ENCODE assay signal across 14 mouse cellular contexts in genomic region chr12:24845344-24845743, GRCm38 (mm10). TPM values are rescaled to one million over a fixed set of nuclear protein-coding genes. Genes with fewer than 3 reads are reported as not detected.
DNase-seq lines count a peak whose midpoint lies in the region; ATAC-seq and TF ChIP-seq lines count a peak whose summit lies in the region.
"Had no signal": no experiment of that assay in that cellular context is flagged by ENCODE, and none has a peak within 500 bp of the region (broad histone marks: within the 10 kb centered on the region; RNA-seq: fewer than 3 reads in every experiment).

No protein-coding gene starts in this region.

- ATAC-seq in hindbrain, postnatal 0 days: no peak
- ATAC-seq in hindbrain, embryonic 14.5 days (ENCODE audit: low FRiP score): no peak
- ATAC-seq in intestine, embryonic 16.5 days: peak; percentile 21; the same call in 1 of the 2 replicates
- ATAC-seq in stomach, postnatal 0 days (ENCODE audit: low FRiP score, low TSS enrichment): peak; percentile 81

- no peak for DNase-seq in hindbrain, postnatal 0 days (ENCODE audit: low spot score)
- DNase-seq in hindbrain, embryonic 14.5 days (ENCODE audit: low spot score): no peak
- DNase-seq in thymus, postnatal 25 days: peak; percentile 20
- DNase-seq in thymus, adult 2 months: no peak
- peak; percentile 72 for DNase-seq in stomach, postnatal 0 days (ENCODE audit: low spot score)
- DNase-seq in layer of hippocampus, adult 9-11 months: no peak
- no peak for DNase-seq in c-Kit-positive CD71-positive TER-119-positive erythroid progenitor cells, embryonic 14.5 days (ENCODE audit: low spot score)
- DNase-seq: cerebellum, postnatal 10 days; midbrain, embryonic 14.5 days had no signal

- no peak overlapping the region for H3K4me3 ChIP-seq in hindbrain, postnatal 0 days (ENCODE audit: low read length)
- no peak overlapping the region for H3K4me3 ChIP-seq in hindbrain, embryonic 14.5 days (replicated peaks; ENCODE audit: low read length)
- H3K4me3 ChIP-seq in thymus, adult 2 months (ENCODE audit: control insufficient read depth, insufficient read depth, low read length): no peak overlapping the region
- no peak overlapping the region for H3K4me3 ChIP-seq in intestine, embryonic 16.5 days (ENCODE audit: low read length)
- no peak overlapping the region for H3K4me3 ChIP-seq in stomach, postnatal 0 days (ENCODE audit: low read depth, low read length)
- H3K4me3 ChIP-seq: embryonic facial prominence, embryonic 12.5 days; heart, embryonic 13.5 days; limb, embryonic 13.5 days; neural tube, embryonic 13.5 days had no signal

- H3K9me3 ChIP-seq in hindbrain, postnatal 0 days (ENCODE audit: low read length): no peaks in the 10 kb centered on the region
- no peaks in the 10 kb centered on the region for H3K9me3 ChIP-seq in hindbrain, embryonic 14.5 days (ENCODE audit: control insufficient read depth, low read length)
- no peaks in the 10 kb centered on the region for H3K9me3 ChIP-seq in intestine, embryonic 16.5 days (ENCODE audit: control insufficient read depth, low read length)
- H3K9me3 ChIP-seq in stomach, postnatal 0 days (ENCODE audit: control insufficient read depth, low read length): no peaks in the 10 kb centered on the region
- H3K9me3 ChIP-seq: embryonic facial prominence, embryonic 12.5 days; heart, embryonic 13.5 days; limb, embryonic 13.5 days; neural tube, embryonic 13.5 days had no signal

- H3K9ac ChIP-seq in hindbrain, postnatal 0 days (replicated peaks; ENCODE audit: low read length): no peak overlapping the region
- no peak overlapping the region for H3K9ac ChIP-seq in hindbrain, embryonic 14.5 days
- no peak overlapping the region for H3K9ac ChIP-seq in intestine, embryonic 16.5 days (ENCODE audit: low read depth, low read length)
- H3K9ac ChIP-seq in stomach, postnatal 0 days (ENCODE audit: low read length): no peak overlapping the region
- H3K9ac ChIP-seq: embryonic facial prominence, embryonic 12.5 days; heart, embryonic 13.5 days; limb, embryonic 13.5 days; neural tube, embryonic 13.5 days had no signal

- 0 out of 2 replicates have a peak, but pooled peaks cover 6% of the 10 kb centered on the region for H3K4me1 ChIP-seq in hindbrain, postnatal 0 days (ENCODE audit: insufficient read depth, low read length)
- peaks cover 38% of the 10 kb centered on the region for H3K4me1 ChIP-seq in hindbrain, embryonic 14.5 days (replicated peaks; ENCODE audit: control insufficient read depth, insufficient read depth, low read length)
- H3K4me1 ChIP-seq in thymus, adult 2 months (replicated peaks; ENCODE audit: control insufficient read depth, insufficient read depth, low read length): no peaks in the 10 kb centered on the region; the same call in none of the 2 replicates
- H3K4me1 ChIP-seq in intestine, embryonic 16.5 days (ENCODE audit: control insufficient read depth, insufficient read depth, low read length): peaks cover 42% of the 10 kb centered on the region
- peaks cover 20% of the 10 kb centered on the region for H3K4me1 ChIP-seq in stomach, postnatal 0 days (replicated peaks; ENCODE audit: control insufficient read depth, insufficient read depth)

- no peak for TF ChIP-seq POLR2A in thymus, adult 2 months (IDR thresholded peaks at IDR 0.05; ENCODE audit: control insufficient read depth, extremely low read depth, insufficient read depth, low read length, poor library complexity)

- TF ChIP-seq EP300 in stomach, postnatal 0 days (optimal IDR thresholded peaks at IDR 0.05): no peak

- TF ChIP-seq CTCF in hindbrain, postnatal 0 days (IDR thresholded peaks at IDR 0.05; ENCODE audit: low read depth): peak; percentile 30; the same call in 1 of the 2 replicates
- TF ChIP-seq CTCF in thymus, adult 2 months (IDR thresholded peaks at IDR 0.05; ENCODE audit: borderline replicate concordance, control insufficient read depth, extremely low read depth, insufficient read depth, low read length, poor library complexity): no peak
- TF ChIP-seq CTCF in stomach, postnatal 0 days (IDR thresholded peaks at IDR 0.05; ENCODE audit: low read depth): peak; percentile 66

- H3K36me3 ChIP-seq in hindbrain, postnatal 0 days (ENCODE audit: insufficient read depth, low read length): no peaks in the 10 kb centered on the region
- H3K36me3 ChIP-seq in hindbrain, embryonic 14.5 days (replicated peaks; ENCODE audit: control insufficient read depth, insufficient read depth): no peaks in the 10 kb centered on the region
- no peaks in the 10 kb centered on the region for H3K36me3 ChIP-seq in thymus, adult 2 months (ENCODE audit: control insufficient read depth, insufficient read depth, low read length)
- no peaks in the 10 kb centered on the region for H3K36me3 ChIP-seq in intestine, embryonic 16.5 days (ENCODE audit: control insufficient read depth, insufficient read depth, low read length)
- H3K36me3 ChIP-seq in stomach, postnatal 0 days (ENCODE audit: control insufficient read depth, insufficient read depth, low read length): no peaks in the 10 kb centered on the region
- H3K36me3 ChIP-seq: embryonic facial prominence, embryonic 12.5 days; heart, embryonic 13.5 days; limb, embryonic 13.5 days; neural tube, embryonic 13.5 days had no signal

- H3K27me3 ChIP-seq in hindbrain, postnatal 0 days (ENCODE audit: insufficient read depth, low read length): no peaks in the 10 kb centered on the region
- H3K27me3 ChIP-seq in hindbrain, embryonic 14.5 days (ENCODE audit: control insufficient read depth, insufficient read depth, low read length): no peaks in the 10 kb centered on the region
- no peaks in the 10 kb centered on the region for H3K27me3 ChIP-seq in thymus, adult 2 months (ENCODE audit: control insufficient read depth, insufficient read depth, low read length)
- no peaks in the 10 kb centered on the region for H3K27me3 ChIP-seq in intestine, embryonic 16.5 days (replicated peaks; ENCODE audit: control insufficient read depth, insufficient read depth, low read length)
- H3K27me3 ChIP-seq in stomach, postnatal 0 days (ENCODE audit: control insufficient read depth, insufficient read depth, low read length): no peaks in the 10 kb centered on the region
- H3K27me3 ChIP-seq: embryonic facial prominence, embryonic 12.5 days; heart, embryonic 13.5 days; limb, embryonic 13.5 days; neural tube, embryonic 13.5 days had no signal

- H3K4me2 ChIP-seq in hindbrain, postnatal 0 days (ENCODE audit: low read depth, low read length): no peak overlapping the region
- no peak overlapping the region for H3K4me2 ChIP-seq in hindbrain, embryonic 14.5 days (replicated peaks)
- no peak overlapping the region for H3K4me2 ChIP-seq in intestine, embryonic 16.5 days (ENCODE audit: low read depth, low read length)
- no peak overlapping the region for H3K4me2 ChIP-seq in stomach, postnatal 0 days (replicated peaks; ENCODE audit: low read depth)
- H3K4me2 ChIP-seq: embryonic facial prominence, embryonic 12.5 days; heart, embryonic 13.5 days; limb, embryonic 13.5 days; neural tube, embryonic 13.5 days had no signal

- no peak overlapping the region for H3K27ac ChIP-seq in hindbrain, postnatal 0 days
- no peak overlapping the region for H3K27ac ChIP-seq in hindbrain, embryonic 14.5 days
- no peak overlapping the region for H3K27ac ChIP-seq in thymus, adult 2 months (ENCODE audit: control insufficient read depth, insufficient read depth, low read length)
- H3K27ac ChIP-seq in intestine, embryonic 16.5 days (ENCODE audit: low read length): no peak overlapping the region
- peak overlapping the region; percentile 71 for H3K27ac ChIP-seq in stomach, postnatal 0 days (replicated peaks)
- H3K27ac ChIP-seq: embryonic facial prominence, embryonic 12.5 days; heart, embryonic 13.5 days; limb, embryonic 13.5 days; neural tube, embryonic 13.5 days had no signal

- WGBS in hindbrain, postnatal 0 days: 80% methylated on average over 4 of the region's 4 CpGs
- WGBS in hindbrain, embryonic 14.5 days: 92% methylated on average over 4 of the region's 4 CpGs
- 93% methylated on average over 4 of the region's 4 CpGs for WGBS in thymus, adult 2 months
- 50% methylated on average over 4 of the region's 4 CpGs for WGBS in intestine, embryonic 16.5 days
- whole genome bisulfite sequencing in stomach, postnatal 0 days: 43% methylated on average over 4 of the region's 4 CpGs

RNA-seq across cellular contexts. Expression of gene Mboat2, which starts 14.7 kb away (rescaled TPM):
- total RNA-seq in hindbrain, postnatal 0 days (2014; rRNA removed): 60.2 and 67.7 TPM in 2 replicates
- 73.0 and 77.0 TPM in 2 replicates for polyA plus RNA-seq in hindbrain, postnatal 0 days (2015; fragmentation: Nextera tagmentation; extraction: Ambion mirVana)
- 79.2 and 80.1 TPM in 2 replicates for polyA plus RNA-seq in hindbrain, embryonic 14.5 days (2014; fragmentation: Nextera tagmentation; extraction: Ambion mirVana)
- 0.85 and 1.3 TPM in 2 replicates for polyA plus RNA-seq in thymus, adult 2 months (2012; rRNA removed)
- 16.5 and 19.5 TPM in 2 replicates for polyA plus RNA-seq in intestine, embryonic 16.5 days (2015; fragmentation: Nextera tagmentation; extraction: Ambion mirVana)
- polyA plus RNA-seq in stomach, postnatal 0 days (2015; fragmentation: Nextera tagmentation; extraction: Ambion mirVana): 91.8 and 96.2 TPM in 2 replicates

Comparison
In these comparisons a context has a peak if more than half of its experiments do, and no peak if none do; other contexts are left out.
1. DNase-seq: peak in thymus, postnatal 25 days (single experiment) and stomach, postnatal 0 days (single experiment); none in hindbrain, postnatal 0 days (single experiment), hindbrain, embryonic 14.5 days (single experiment), thymus, adult 2 months (single experiment), layer of hippocampus, adult 9-11 months (single experiment) and c-Kit-positive CD71-positive TER-119-positive erythroid progenitor cells, embryonic 14.5 days (single experiment).
2. ATAC-seq: peak in intestine, embryonic 16.5 days (single experiment) and stomach, postnatal 0 days (single experiment); none in hindbrain, postnatal 0 days (single experiment) and hindbrain, embryonic 14.5 days (single experiment).